Mouse (Mus musculus) spleen, postnatal 36 days (tissue): Measurements from ENCODE around the gene Scgb1b17.
"Not testable (repeated sequence)": the region's sequence is repeated elsewhere in the genome, so short reads cannot be mapped to it uniquely, and the experiment has no call there.

ENCODE experiments used
- DNase-seq, 2 experiments: peaks; one replicate each; pipeline ENCODE4 v3.0.0; 2022; ENCODE audit warnings: low spot score in 2 of 2, mixed read lengths in 1 of 2

The Scgb1b17 gene

DNA sequence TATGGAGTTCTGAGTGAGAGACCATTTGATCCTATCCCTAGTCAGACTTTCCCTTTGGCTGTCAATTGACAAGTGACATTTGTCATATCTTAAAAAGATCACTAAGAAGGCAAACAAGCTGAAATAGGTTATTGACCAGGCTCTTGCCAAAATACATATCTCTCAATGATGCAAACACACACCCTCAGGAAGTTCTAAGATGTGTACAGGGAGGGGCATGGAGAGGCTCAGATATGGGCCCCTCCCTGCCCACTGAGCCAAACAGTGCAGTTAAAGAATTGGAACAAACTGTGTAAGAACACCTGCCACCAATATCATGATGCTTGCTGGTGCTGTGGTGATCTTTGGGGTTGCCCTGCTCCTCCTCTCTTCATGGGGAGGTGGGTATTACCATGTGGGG, at the start of gene Scgb1b17:
Gene Scgb1b17, plus strand, starts transcription at position 301 of the 400 bp plus-strand sequence.
- DNase-seq = not testable (repeated sequence)

DNA sequence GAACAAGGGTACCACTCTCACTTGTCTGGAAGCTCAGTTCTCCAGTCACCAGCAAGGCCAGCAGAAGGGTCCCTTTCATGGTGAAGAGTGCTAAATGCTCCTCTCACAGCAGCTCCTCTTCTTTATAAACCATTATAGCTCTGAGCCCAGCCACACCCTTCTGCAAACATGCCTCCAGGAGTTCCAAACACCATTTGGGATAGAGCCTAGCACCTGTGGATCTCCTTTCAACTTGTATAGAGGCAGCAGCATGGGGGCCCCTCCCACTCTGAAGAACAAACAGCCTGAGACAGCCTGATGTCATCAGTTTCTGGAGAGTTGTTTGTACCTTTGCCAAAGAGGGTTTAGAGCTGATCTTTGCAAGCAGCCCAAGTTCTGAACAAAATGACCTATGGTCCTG, 6.8 kb upstream of the Scgb1b17 start, which contains the start of gene Scgb2b17:
Gene Scgb2b17, minus strand, starts transcription at position 101 of the 400 bp plus-strand sequence.
- DNase-seq = not testable (repeated sequence)
